Mouse (Mus musculus) limb, embryonic 14.5 days (tissue): Measurements from ENCODE around the gene Myo3b. TPM values are rescaled to one million over a fixed set of nuclear protein-coding genes. Genes with fewer than 3 reads are reported as not detected.
A peak's percentile ranks its signal among the peaks of the same experiment; 100 is the strongest.

ENCODE experiments used
- ATAC-seq: fragments of 200-750 bp; cut with Nextera tagmentation; 2 replicates; pipeline ENCODE4 v1.8.0; 2017; ENCODE audit warnings: low read depth, moderate number of reproducible peaks, moderate TSS enrichment; ENCODE audit not compliant: low FRiP score
- DNase-seq: peaks from one replicate; pipeline ENCODE4 v3.0.0-alpha.2; 2015; ENCODE audit warnings: low spot score
- H3K27ac ChIP-seq: fragments of 300-500 bp; sonication (generic); replicated peaks from 2 replicates; pipeline ENCODE4 v1.5.1; 2014; ENCODE audit warnings: low read depth, mild to moderate bottlenecking, low read length, moderate library complexity, mixed read lengths
- H3K27me3 ChIP-seq: fragments of 300-500 bp; sonication (generic); 2 replicates; pipeline ENCODE4 v1.6.1; 2014; ENCODE audit warnings: low read length, mixed read lengths; ENCODE audit not compliant: control insufficient read depth, insufficient read depth
- H3K36me3 ChIP-seq: fragments of 300-500 bp; sonication (generic); 2 replicates; pipeline ENCODE4 v1.6.1; 2014; ENCODE audit warnings: mild to moderate bottlenecking, low read length, moderate library complexity, mixed read lengths; ENCODE audit not compliant: control insufficient read depth, insufficient read depth
- H3K4me1 ChIP-seq: fragments of 300-500 bp; sonication (generic); 2 replicates; pipeline ENCODE4 v1.6.1; 2014; ENCODE audit warnings: antibody characterized with exemption, low read length, mixed read lengths; ENCODE audit not compliant: control insufficient read depth, insufficient read depth
- H3K4me2 ChIP-seq: fragments of 300-500 bp; sonication (generic); replicated peaks from 2 replicates; pipeline ENCODE4 v1.6.1; 2014; ENCODE audit warnings: low read depth, mild to moderate bottlenecking, low read length, moderate library complexity; ENCODE audit not compliant: severe bottlenecking
- H3K4me3 ChIP-seq: fragments of 300-500 bp; sonication (generic); replicated peaks from 2 replicates; pipeline ENCODE4 v1.5.1; 2014; ENCODE audit warnings: low read length
- H3K9ac ChIP-seq: fragments of 300-500 bp; sonication (generic); 2 replicates; pipeline ENCODE4 v1.6.1; 2014; ENCODE audit warnings: mild to moderate bottlenecking, low read depth, low read length, moderate library complexity; ENCODE audit not compliant: severe bottlenecking
- H3K9me3 ChIP-seq: fragments of 300-500 bp; sonication (generic); 2 replicates; pipeline ENCODE4 v1.6.1; 2016; ENCODE audit warnings: low read length; ENCODE audit not compliant: control insufficient read depth
- POLR2A ChIP-seq: fragments of 200-500 bp; IDR thresholded peaks from 2 replicates; pipeline ENCODE4 v1.8.0; 2012; ENCODE audit warnings: inconsistent platforms, mild to moderate bottlenecking, moderate library complexity, borderline replicate concordance; ENCODE audit not compliant: insufficient read depth, insufficient read length; ENCODE audit errors: extremely low read depth
- WGBS: fragments of 180-500 bp; shearing (Covaris S2); extraction: QIAGEN DNeasy Blood & Tissue Kit; methylation state at CpG from one replicate; pipeline ENCODE4 v1.1.7; 2014; 5-methylcytosine and 5-hydroxymethylcytosine counted together
- polyA plus RNA-seq, 2 experiments: library from polyadenylated mRNA; depleted of rRNA in 1 of 2; stranded (reverse) in 1 of 2; unstranded in 1 of 2; fragments of >200 nt; fragmentation: Nextera tagmentation in 1 of 2; extraction: Ambion mirVana in 1 of 2; gene quantifications; 2 replicates each; pipeline versions ENCODE4 v1.2.1 to v1.2.3; 2012 to 2014

Gene Myo3b
- polyA plus RNA-seq, 2 experiments: 0.04 TPM; not detected in 1

DNA sequence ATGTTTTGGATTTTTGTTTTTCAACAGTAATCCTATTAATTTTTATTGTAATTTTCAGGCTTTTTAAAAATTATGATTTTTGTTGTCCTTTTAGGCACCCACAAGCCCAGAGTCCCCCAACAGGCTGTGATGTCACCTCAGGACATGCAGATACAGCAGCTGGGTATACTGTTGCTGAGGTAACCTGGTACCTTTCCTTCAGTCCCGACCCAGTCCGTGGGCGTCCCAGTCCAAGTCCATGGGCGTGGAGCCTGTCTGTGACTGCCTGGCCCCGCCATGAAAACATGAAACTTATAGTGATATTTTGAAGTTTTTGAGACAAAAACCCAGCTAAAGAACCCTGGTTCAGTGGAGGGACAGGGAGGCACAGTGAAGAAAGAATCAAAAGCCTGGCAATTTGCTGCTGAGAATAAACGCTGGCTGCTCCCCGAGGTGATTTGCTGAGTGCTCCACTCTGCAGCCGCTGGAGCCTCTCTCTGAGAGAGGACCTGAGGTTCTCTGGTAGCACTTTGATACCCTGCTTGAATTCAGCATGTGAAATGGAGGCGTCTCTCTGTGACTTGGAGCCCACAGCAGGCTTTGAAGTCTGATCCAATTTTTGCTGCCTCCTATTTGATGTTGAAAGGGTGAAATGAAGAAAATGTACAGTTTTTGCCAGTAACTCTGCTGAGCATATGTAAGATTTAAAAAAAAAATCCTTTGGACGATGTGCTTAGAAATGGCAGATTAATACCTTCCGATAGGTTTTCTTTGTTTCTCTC, 310.0 kb downstream of the Myo3b start:
- TF ChIP-seq POLR2A: no peak

DNA sequence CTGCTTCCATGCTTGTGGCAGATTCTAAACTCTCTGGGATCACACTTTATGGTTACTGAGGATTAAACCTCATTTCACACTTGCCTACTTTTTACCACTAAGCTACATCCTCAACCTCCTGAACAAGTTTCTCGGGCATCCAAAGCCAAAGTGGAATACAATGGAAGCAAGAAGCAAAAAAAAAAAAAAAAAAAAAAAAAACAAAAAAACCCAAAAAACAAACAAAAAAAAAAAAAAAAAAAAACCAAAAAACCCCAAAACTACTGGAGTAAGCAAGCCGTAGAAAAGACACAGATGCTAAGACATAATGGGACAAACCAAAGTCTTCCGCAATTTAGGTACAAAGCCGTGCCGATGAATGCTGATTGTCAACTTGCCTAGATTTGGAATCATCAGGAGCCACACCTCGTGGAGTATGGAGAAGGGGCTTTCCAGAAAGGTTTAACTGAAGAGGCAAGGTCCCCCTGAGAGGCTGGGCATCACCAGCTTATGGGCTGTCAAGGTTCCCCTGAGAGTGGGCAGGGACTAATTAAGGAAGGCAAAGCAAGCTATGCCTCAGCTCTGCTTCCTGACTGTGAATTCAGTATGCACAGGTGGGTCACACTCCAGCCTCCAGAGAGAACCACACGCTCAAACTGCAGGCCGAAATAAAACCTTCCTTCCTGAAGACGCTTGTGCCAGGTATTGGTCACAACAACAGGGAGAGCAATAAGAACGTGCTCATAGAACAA, 313.7 kb downstream of the Myo3b start:
- Histone ChIP-seq H3K27me3 (no peaks in the 10 kb centered on the region), H3K9ac (no peak overlapping the region), H3K4me1 (no peaks in the 10 kb centered on the region), H3K36me3 (no peaks in the 10 kb centered on the region), H3K4me2 (no peak overlapping the region), H3K27ac (no peak overlapping the region), H3K9me3 (peaks cover 4% of the 10 kb centered on the region; the same call in 1 of the 2 replicates), H3K4me3 (no peak overlapping the region)
- DNase-seq (no peak), ATAC-seq (no peak)
- TF ChIP-seq POLR2A: no peak
- WGBS: 82% methylated on average over 10 of the region's 10 CpGs

More for the DNA sequence above, 310.0 kb downstream of the Myo3b start:
- Histone ChIP-seq H3K27me3 (no peaks in the 10 kb centered on the region), H3K36me3 (no peaks in the 10 kb centered on the region), H3K27ac (0 out of 2 replicates have a peak overlapping the region, but pooled peaks have one; percentile 13), H3K9ac (no peak overlapping the region), H3K9me3 (no peaks in the 10 kb centered on the region), H3K4me2 (no peak overlapping the region), H3K4me3 (no peak overlapping the region), H3K4me1 (no peaks in the 10 kb centered on the region)
- ATAC-seq (no peak), DNase-seq (no peak)
- 56% methylated on average over 11 of the region's 11 CpGs for WGBS

DNA sequence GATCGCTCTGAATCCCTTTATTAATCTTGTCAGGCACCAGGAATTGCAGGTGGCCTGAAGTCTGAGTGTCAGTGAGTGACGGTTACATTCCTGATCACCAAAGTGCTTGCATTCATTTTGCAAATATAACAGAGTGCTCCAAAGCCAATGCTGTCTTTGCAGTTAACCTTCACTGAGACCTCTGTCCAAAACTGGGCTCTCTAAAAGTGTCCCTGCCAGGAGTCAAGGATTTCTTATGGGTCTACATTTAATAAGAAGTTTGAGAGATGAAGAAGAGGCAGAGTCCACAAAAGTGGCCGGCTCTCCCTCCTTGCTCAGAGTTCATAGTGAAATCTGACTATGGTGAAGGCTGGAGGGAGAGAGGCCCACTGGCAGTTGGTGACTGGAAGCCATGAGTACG, 315.1 kb downstream of the Myo3b start:
- peaks cover 4% of the 10 kb centered on the region; the same call in 1 of the 2 replicates for H3K9me3 ChIP-seq
- DNase-seq (no peak), ATAC-seq (no peak)
- no peaks in the 10 kb centered on the region for H3K36me3 ChIP-seq
- no peaks in the 10 kb centered on the region for H3K27me3 ChIP-seq
- no peaks in the 10 kb centered on the region for H3K4me1 ChIP-seq
- H3K27ac ChIP-seq: no peak overlapping the region
- no peak overlapping the region for H3K9ac ChIP-seq
- no peak for TF ChIP-seq POLR2A
- 81% methylated on average over 4 of the region's 4 CpGs for WGBS
- H3K4me2 ChIP-seq: no peak overlapping the region
- no peak overlapping the region for H3K4me3 ChIP-seq

DNA sequence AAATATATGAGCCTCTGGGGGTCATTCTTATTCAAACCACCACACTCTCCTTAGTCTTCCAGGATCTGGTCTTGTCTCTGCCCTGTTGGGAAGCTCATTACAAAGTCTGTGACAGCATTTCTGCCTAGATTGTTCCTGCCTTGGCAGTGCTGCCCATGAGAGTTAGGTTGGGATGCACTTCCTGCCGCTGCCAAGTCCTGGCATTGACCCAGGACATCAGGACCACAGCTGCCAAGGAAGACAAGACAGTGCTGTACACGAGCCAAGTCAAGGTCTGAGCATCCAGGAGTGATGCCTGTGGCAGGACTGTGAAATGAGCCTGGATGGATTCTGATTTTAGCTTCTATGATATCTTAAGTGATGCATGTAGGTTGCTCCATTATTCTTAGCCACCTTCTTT, 316.1 kb downstream of the Myo3b start:
- Histone ChIP-seq H3K4me1 (no peaks in the 10 kb centered on the region), H3K9ac (no peak overlapping the region), H3K9me3 (peaks cover 4% of the 10 kb centered on the region; the same call in 1 of the 2 replicates), H3K27ac (no peak overlapping the region), H3K4me3 (no peak overlapping the region), H3K36me3 (no peaks in the 10 kb centered on the region), H3K27me3 (no peaks in the 10 kb centered on the region), H3K4me2 (no peak overlapping the region)
- DNase-seq (no peak), ATAC-seq (no peak)
- WGBS: 90% methylated on average over 2 of the region's 2 CpGs
- TF ChIP-seq POLR2A: no peak

DNA sequence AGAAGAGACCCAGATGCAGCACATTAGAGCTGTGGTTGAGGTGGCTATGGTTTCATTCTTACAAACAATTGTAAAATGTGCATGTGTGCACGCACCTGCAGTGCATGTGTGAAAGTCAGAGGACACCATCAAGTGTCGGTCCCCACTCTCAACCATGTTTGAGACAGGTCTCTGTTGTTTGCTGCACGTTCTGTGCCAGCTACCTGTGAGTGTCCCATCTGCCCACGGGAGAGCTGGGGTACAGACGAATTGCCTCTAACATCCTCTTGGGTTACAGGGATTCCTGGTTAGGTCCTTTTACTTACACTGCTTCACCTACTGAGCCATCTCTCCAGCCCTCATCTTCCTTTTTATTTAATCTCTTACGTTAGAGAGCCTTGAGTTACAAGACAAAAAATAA, 330.5 kb downstream of the Myo3b start:
- ATAC-seq (no peak), DNase-seq (no peak)
- 82% methylated on average over 6 of the region's 6 CpGs for WGBS

More for the DNA sequence above, 330.5 kb downstream of the Myo3b start:
- Histone ChIP-seq H3K4me3 (no peak overlapping the region), H3K36me3 (no peaks in the 10 kb centered on the region), H3K4me2 (no peak overlapping the region), H3K9ac (no peak overlapping the region), H3K27ac (no peak overlapping the region), H3K27me3 (no peaks in the 10 kb centered on the region), H3K4me1 (no peaks in the 10 kb centered on the region), H3K9me3 (no peaks in the 10 kb centered on the region)
- TF ChIP-seq POLR2A: no peak
